Mouse (Mus musculus) large intestine, adult 2 months (tissue): ENCODE results near the gene Impdh2. TPM values are rescaled to one million over a fixed set of nuclear protein-coding genes. Genes with fewer than 3 reads are reported as not detected.

Source experiments
- DNase-seq: peaks from one replicate; pipeline ENCODE4 v3.0.0-alpha.2; 2012; ENCODE audit warnings: low read depth, low spot score
- WGBS: fragments of 180-500 bp; shearing (Covaris S2); methylation state at CpG from one replicate; pipeline ENCODE4 v1.1.7; 2018; 5-methylcytosine and 5-hydroxymethylcytosine counted together
- polyA plus RNA-seq: library from polyadenylated mRNA; depleted of rRNA; stranded (reverse); fragments of >200 nt; gene quantifications from 2 replicates; pipeline ENCODE4 v1.2.3, GENCODE M21; 2012; rRNA removed

Gene Impdh2
- polyA plus RNA-seq, 1 experiment: 89.1 TPM

DNA sequence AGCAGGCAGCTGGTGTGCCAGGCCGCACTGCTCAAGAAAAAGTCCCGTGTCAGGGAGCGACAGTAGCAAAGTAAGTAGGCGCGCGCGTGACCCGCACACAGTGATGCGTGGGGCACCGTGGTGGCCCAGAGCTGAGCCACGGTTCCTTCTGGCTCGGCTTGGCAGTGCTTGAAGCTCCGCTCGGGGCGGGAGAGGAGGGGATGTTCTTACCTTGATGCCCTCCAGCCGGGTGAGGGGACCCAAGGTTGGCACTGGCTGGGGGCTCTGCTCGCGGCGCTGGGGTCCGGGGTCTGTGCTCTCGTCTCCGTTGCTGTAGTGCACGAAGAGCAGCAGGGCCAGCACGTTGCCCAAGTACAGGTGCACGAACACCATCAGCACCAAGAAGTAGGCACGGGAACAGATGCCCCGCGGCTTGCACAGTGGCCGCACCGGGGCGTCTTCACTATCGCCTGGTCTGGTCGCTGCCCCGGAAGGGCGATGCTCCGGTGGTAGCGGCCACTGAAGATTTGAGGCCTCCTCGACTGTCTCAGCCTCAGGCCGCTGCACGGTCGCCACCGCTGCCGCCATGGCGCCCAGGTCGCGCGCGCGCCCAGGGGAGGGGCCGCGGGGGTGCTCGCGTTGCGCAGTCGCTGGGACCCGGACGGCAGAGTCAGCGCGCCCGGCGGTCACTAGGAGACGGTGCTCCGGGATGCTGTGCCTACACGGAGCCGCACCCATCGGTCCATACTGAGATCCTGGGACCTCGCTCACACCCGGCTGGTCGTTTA is 37.1 kb downstream of the Impdh2 start, which contains the start of gene P4htm:
Gene P4htm (minus strand): TSS at position 670 of the 767 bp plus-strand sequence.
- no peak for DNase-seq
- whole genome bisulfite sequencing: 6% methylated on average over 69 of the region's 69 CpGs

DNA sequence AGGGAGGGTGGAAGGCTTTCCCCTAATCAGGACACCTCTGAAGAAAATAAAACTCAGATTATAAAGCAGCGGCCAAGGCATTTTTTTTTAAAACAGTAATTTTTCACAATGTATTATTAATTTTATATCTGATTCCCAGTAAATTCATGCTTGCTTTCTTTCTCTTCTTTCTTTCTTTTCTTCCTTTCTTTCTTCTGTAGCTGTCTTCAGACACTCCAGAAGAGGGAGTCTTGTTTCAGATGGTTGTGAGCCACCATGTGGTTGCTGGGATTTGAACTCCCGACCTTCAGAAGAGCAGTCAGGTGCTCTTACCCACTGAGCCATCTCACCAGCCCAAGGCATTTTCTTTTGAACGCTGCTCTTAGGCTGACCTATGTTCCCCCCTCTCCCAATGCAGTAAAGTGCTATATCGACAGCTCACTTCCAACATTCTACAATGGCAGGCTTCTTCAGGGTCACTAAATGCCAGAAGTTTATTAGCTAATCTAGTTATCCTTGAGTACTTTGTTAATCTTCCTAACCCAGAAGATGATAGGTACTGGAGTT is 39.0 kb downstream of the Impdh2 start:
- DNase-seq: no peak
- 72% methylated on average over 4 of the region's 4 CpGs for WGBS

DNA sequence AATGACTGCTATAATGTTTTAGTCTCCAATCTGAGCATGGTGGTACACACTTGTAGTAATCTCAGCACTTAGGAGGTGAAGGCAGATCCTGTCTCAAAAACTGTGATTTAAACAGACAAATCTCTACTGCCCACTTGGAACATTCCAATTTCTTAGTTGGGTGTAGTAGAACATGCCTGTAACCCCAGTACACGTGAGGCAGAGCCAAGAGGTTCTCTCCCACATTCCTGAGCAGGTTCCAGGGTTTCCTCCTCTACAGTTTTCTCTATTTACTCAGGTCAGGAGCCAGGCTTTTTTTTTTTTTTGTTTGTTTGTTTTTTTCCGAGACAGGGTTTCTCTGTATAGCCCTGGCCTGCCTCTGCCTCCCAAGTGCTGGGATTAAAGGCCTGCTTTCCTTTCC is 39.9 kb downstream of the Impdh2 start:
- 12% methylated on average over 2 of the region's 2 CpGs for whole genome bisulfite sequencing
- DNase-seq: no peak

DNA sequence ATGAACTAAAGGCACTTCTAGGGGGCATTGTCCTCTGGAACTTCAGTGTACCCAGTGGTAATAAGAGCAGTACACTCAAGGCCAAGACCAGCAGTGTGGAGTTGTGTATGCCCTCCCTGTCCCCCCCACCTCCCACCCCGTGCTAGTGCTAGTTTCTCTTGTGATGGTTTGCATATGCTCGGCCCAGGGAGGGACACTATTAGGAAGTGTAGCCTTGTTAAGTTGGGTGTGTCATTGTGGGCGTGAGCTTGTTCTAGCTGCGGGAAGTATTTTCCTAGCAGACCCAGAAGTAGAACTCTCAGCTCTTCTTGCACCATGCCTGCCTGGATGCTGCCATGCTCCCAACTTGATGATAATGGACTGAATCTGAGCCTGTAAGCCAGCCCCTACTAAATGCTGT is 41.9 kb downstream of the Impdh2 start:
- WGBS: 28% methylated on average over 4 of the region's 4 CpGs
- DNase-seq: no peak

DNA sequence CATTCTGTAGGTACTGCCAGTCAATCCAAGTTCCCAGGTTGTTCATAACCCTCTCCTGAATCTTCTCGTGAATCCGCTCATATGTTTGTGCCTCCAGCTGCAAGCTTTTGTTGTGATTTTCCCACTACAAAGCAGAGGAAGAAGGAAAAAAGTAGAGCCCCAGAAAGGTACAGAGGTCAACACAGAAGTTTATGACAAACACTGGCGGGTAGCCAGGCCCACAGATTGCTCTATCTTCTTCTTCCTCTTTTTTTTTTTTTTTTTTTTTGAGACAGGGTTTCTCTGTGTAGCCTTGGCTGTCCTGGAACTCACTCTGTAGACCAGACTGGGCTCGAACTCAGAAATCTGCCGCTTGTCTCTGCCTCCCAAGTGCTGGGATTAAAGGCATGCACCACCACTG is 47.8 kb downstream of the Impdh2 start:
- DNase-seq: peak; percentile 55

DNA sequence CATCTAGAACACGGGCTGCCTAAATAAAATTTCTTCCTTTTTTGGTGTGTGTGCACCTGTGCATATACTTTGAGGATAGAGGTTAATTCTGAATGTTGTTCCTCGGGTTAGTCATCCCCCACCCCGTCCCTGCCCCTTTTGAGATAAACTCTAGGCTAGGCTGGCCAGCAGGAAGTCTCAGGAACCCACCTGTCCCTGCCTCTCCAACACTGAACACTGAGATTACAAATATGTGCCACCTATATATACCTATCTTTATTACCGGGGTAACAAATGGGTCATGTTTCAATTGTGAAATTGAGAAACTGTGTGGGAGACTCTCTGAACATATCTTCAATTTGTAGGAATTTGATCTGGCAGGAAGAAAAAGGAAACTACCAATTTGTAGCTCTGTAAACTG is 48.8 kb downstream of the Impdh2 start:
- 41% methylated on average over 4 of the region's 4 CpGs for WGBS
- no peak for DNase-seq

More for the DNA sequence above, 47.8 kb downstream of the Impdh2 start:
- 26% methylated on average over 5 of the region's 5 CpGs for WGBS

DNA sequence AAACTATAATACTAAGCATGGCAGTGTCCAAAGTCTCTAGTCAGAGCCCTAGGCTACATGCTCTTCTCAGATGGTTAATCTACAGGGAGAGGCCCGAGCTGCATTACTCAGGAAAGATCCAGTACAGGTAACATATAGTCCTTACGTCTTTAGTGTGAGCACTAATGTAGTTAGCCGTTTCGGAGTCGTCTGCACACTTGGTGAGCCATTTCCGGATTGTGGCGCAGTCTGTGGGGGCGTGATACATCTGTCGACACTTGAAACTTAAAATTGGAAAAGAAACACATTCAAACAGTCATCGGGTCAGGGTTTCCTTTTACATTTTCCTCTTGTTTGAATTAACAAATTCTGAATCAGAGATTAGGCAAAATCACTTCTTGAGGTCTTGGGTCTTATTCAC is 51.4 kb downstream of the Impdh2 start:
- 97% methylated on average over 10 of the region's 10 CpGs for WGBS
- DNase-seq: no peak

Other genes with a start within 250 kb of the Impdh2 start
- 641 and 1,038 TPM in 2 replicates for gene Gpx1, start 221.4 kb upstream of the Impdh2 start, polyA plus RNA-seq
- gene Usp4, start 212.4 kb upstream of the Impdh2 start, polyA plus RNA-seq: 57.7 and 67.5 TPM in 2 replicates
- gene 1700102P08Rik, start 167.5 kb upstream of the Impdh2 start, polyA plus RNA-seq: 0.30 TPM in 1 of 2 replicates, not detected in the other
- gene Ccdc36, start 131.8 kb upstream of the Impdh2 start, polyA plus RNA-seq: not detected in 2 replicates
- gene BC048562, start 123.8 kb upstream of the Impdh2 start, polyA plus RNA-seq: not detected in 2 replicates
- 18.1 and 22.8 TPM in 2 replicates for gene Ccdc71, start 99.8 kb upstream of the Impdh2 start, polyA plus RNA-seq
- gene Klhdc8b, start 98.7 kb upstream of the Impdh2 start, polyA plus RNA-seq: 13.6 and 18.8 TPM in 2 replicates
- 20.7 and 27.2 TPM in 2 replicates for gene Lamb2, start 80.5 kb upstream of the Impdh2 start, polyA plus RNA-seq
- gene Usp19, start 69.7 kb upstream of the Impdh2 start, polyA plus RNA-seq: 74.9 and 104 TPM in 2 replicates
- gene Qars, start 52.6 kb upstream of the Impdh2 start, polyA plus RNA-seq: 243 and 346 TPM in 2 replicates
- gene Qrich1, start 43.5 kb upstream of the Impdh2 start, polyA plus RNA-seq: 40.8 and 77.6 TPM in 2 replicates
- 37.2 and 51.6 TPM in 2 replicates for gene Ndufaf3, start 7.1 kb downstream of the Impdh2 start, polyA plus RNA-seq
- gene Dalrd3, start 9.6 kb downstream of the Impdh2 start, polyA plus RNA-seq: 146 and 161 TPM in 2 replicates
- gene Wdr6, start 18.5 kb downstream of the Impdh2 start, polyA plus RNA-seq: 14.2 and 14.3 TPM in 2 replicates
- gene P4htm, start 37.4 kb downstream of the Impdh2 start, polyA plus RNA-seq: 3.5 and 4.4 TPM in 2 replicates
- gene Arih2, start 89.1 kb downstream of the Impdh2 start, polyA plus RNA-seq: 25.8 and 32.4 TPM in 2 replicates
- gene Slc25a20, start 101.8 kb downstream of the Impdh2 start, polyA plus RNA-seq: 32.4 and 37.7 TPM in 2 replicates
- gene Prkar2a, start 129.0 kb downstream of the Impdh2 start, polyA plus RNA-seq: 39.9 and 51.4 TPM in 2 replicates
- gene Ip6k2, start 223.5 kb downstream of the Impdh2 start, polyA plus RNA-seq: 39.4 and 49.2 TPM in 2 replicates
- gene Nckipsd, start 248.1 kb downstream of the Impdh2 start, polyA plus RNA-seq: 9.6 and 11.2 TPM in 2 replicates